Mouse (Mus musculus) kidney, postnatal 10 days (tissue): ENCODE data around the gene B3galt1.

ENCODE experiments used
- DNase-seq: peaks from one replicate; pipeline ENCODE4 v3.0.0; 2021; ENCODE audit warnings: mixed read lengths

Gene B3galt1

GRCm38 (mm10) chr2:67730771-67731170 lies 165.1 kb downstream of the B3galt1 start:
- no peak for DNase-seq

- no peak for DNase-seq
Observed at GRCm38 (mm10) chr2:67751585-67751984, 185.9 kb downstream of the B3galt1 start.

GRCm38 (mm10) chr2:67756507-67756906 lies 190.8 kb downstream of the B3galt1 start:
- DNase-seq: no peak

GRCm38 (mm10) chr2:67787536-67787935 lies 221.9 kb downstream of the B3galt1 start:
- no peak for DNase-seq

- DNase-seq: no peak
Observed at GRCm38 (mm10) chr2:67797561-67797960, 231.9 kb downstream of the B3galt1 start.

GRCm38 (mm10) chr2:67799981-67800380 lies 234.3 kb downstream of the B3galt1 start:
- DNase-seq: no peak

GRCm38 (mm10) chr2:67816149-67816548 lies 250.5 kb downstream of the B3galt1 start:
- DNase-seq: no peak

- no peak for DNase-seq
Observed at GRCm38 (mm10) chr2:67818014-67818413, 252.3 kb downstream of the B3galt1 start.

- no peak for DNase-seq
Observed at GRCm38 (mm10) chr2:67822360-67822759, 256.7 kb downstream of the B3galt1 start.

- DNase-seq: peak; percentile 35
Observed at GRCm38 (mm10) chr2:67827697-67828096, 262.0 kb downstream of the B3galt1 start.

GRCm38 (mm10) chr2:67829055-67829915 lies 263.6 kb downstream of the B3galt1 start:
- no peak for DNase-seq

GRCm38 (mm10) chr2:67847806-67848205 lies 282.1 kb downstream of the B3galt1 start:
- no peak for DNase-seq

- DNase-seq: no peak
Observed at GRCm38 (mm10) chr2:67850725-67851124, 285.1 kb downstream of the B3galt1 start.

- DNase-seq: no peak
Observed at GRCm38 (mm10) chr2:67858340-67858739, 292.7 kb downstream of the B3galt1 start.

GRCm38 (mm10) chr2:67859004-67859403 lies 293.3 kb downstream of the B3galt1 start:
- no peak for DNase-seq

GRCm38 (mm10) chr2:67873368-67873767 lies 307.7 kb downstream of the B3galt1 start:
- DNase-seq: no peak

- no peak for DNase-seq
Observed at GRCm38 (mm10) chr2:67879836-67880235, 314.2 kb downstream of the B3galt1 start.

GRCm38 (mm10) chr2:67881713-67882281 lies 316.1 kb downstream of the B3galt1 start:
- no peak for DNase-seq

- DNase-seq: no peak
Observed at GRCm38 (mm10) chr2:67897956-67898689, 332.5 kb downstream of the B3galt1 start.

- DNase-seq: no peak
Observed at GRCm38 (mm10) chr2:67901574-67901973, 335.9 kb downstream of the B3galt1 start.

- no peak for DNase-seq
Observed at GRCm38 (mm10) chr2:67902651-67903292, 337.1 kb downstream of the B3galt1 start.

GRCm38 (mm10) chr2:67903769-67904168 lies 338.1 kb downstream of the B3galt1 start:
- no peak for DNase-seq

GRCm38 (mm10) chr2:67931994-67932393 lies 366.3 kb downstream of the B3galt1 start:
- no peak for DNase-seq
